ENCODE assay signal across 12 mouse cellular contexts in the genomic region with DNA sequence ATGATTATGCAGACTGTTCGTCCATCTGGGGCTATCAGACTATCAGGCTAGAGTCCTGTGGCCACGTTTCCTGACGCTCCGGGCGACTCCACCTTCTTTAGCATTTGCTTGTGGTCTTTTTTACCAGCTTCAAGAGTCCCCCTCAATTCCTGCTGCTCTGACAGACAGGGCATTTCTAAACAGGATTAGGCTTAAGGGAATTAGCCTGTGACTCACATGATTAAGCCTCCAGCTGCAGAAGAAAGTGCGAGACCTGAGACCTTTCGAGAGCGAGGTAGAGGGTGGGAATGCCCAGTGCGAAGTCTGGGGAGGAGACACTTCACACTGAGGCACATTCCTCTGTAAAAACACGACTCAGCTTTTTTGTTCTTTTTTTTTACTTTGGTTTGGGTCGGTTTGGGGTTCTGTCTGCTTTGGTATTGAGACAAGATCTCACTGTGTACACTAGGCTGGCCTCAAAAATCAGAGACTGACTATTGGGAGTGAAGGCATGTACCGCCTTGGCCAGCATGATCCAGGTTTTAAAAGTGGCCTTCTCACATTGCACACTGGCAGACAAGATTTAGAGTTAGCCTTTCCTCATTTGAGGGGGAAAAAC. TPM values are rescaled to one million over a fixed set of nuclear protein-coding genes. Genes with fewer than 3 reads are reported as not detected.
DNase-seq lines count a peak whose midpoint lies in the region; ATAC-seq and TF ChIP-seq lines count a peak whose summit lies in the region.
"Had no signal": no experiment of that assay in that cellular context is flagged by ENCODE, and none has a peak within 500 bp of the region (broad histone marks: within the 10 kb centered on the region; RNA-seq: fewer than 3 reads in every experiment).

No protein-coding gene starts in this region.

- no peak for ATAC-seq in forebrain, embryonic 14.5 days
- ATAC-seq in liver, embryonic 13.5 days (ENCODE audit: low read depth) = no peak
- no peak for ATAC-seq in liver, embryonic 11.5 days (replicated peaks; ENCODE audit: low FRiP score)
- ATAC-seq in hindbrain, postnatal 0 days = no peak
- ATAC-seq: forebrain, embryonic 13.5 days; intestine, embryonic 15.5 days had no signal

- no peaks in the 10 kb centered on the region for H3K9me3 ChIP-seq in forebrain, embryonic 10.5 days
- no peaks in the 10 kb centered on the region for H3K9me3 ChIP-seq in forebrain, embryonic 14.5 days (replicated peaks; ENCODE audit: control insufficient read depth, low read length)
- H3K9me3 ChIP-seq in liver, embryonic 13.5 days (replicated peaks) = no peaks in the 10 kb centered on the region
- H3K9me3 ChIP-seq in liver, embryonic 11.5 days (ENCODE audit: control insufficient read depth, low read length) = no peaks in the 10 kb centered on the region
- H3K9me3 ChIP-seq in hindbrain, postnatal 0 days (ENCODE audit: low read length) = no peaks in the 10 kb centered on the region
- H3K9me3 ChIP-seq: forebrain, embryonic 13.5 days; intestine, embryonic 15.5 days had no signal

- H3K4me3 ChIP-seq in forebrain, embryonic 10.5 days = no peak overlapping the region
- no peak overlapping the region for H3K4me3 ChIP-seq in forebrain, embryonic 14.5 days (ENCODE audit: low read depth, low read length)
- no peak overlapping the region for H3K4me3 ChIP-seq in liver, embryonic 13.5 days (replicated peaks)
- no peak overlapping the region for H3K4me3 ChIP-seq in liver, embryonic 11.5 days (ENCODE audit: low read depth, low read length)
- H3K4me3 ChIP-seq in hindbrain, postnatal 0 days (ENCODE audit: low read length) = no peak overlapping the region
- H3K4me3 ChIP-seq: forebrain, embryonic 13.5 days; intestine, embryonic 15.5 days had no signal

- peaks cover 46% of the 10 kb centered on the region for H3K36me3 ChIP-seq in forebrain, embryonic 10.5 days (replicated peaks)
- H3K36me3 ChIP-seq in forebrain, embryonic 14.5 days (ENCODE audit: control insufficient read depth, insufficient read depth, low read length) = peaks cover 11% of the 10 kb centered on the region; the same call in 1 of the 2 replicates
- peaks cover 97% of the 10 kb centered on the region for H3K36me3 ChIP-seq in liver, embryonic 13.5 days
- peaks cover 19% of the 10 kb centered on the region; the same call in 1 of the 2 replicates for H3K36me3 ChIP-seq in liver, embryonic 11.5 days (ENCODE audit: control insufficient read depth, insufficient read depth, low read length)
- H3K36me3 ChIP-seq in hindbrain, postnatal 0 days (ENCODE audit: insufficient read depth, low read length) = no peaks in the 10 kb centered on the region

- H3K9ac ChIP-seq in forebrain, embryonic 14.5 days (ENCODE audit: low read length) = no peak overlapping the region
- H3K9ac ChIP-seq in liver, embryonic 13.5 days = no peak overlapping the region
- no peak overlapping the region for H3K9ac ChIP-seq in liver, embryonic 11.5 days (ENCODE audit: low read depth, low read length)
- H3K9ac ChIP-seq in hindbrain, postnatal 0 days (replicated peaks; ENCODE audit: low read length) = no peak overlapping the region
- H3K9ac ChIP-seq: forebrain, embryonic 13.5 days; intestine, embryonic 15.5 days had no signal

- 14% methylated on average over 12 of the region's 12 CpGs for WGBS in forebrain, embryonic 10.5 days
- WGBS in forebrain, embryonic 14.5 days = 14% methylated on average over 12 of the region's 12 CpGs
- WGBS in liver, embryonic 13.5 days (ENCODE audit: insufficient replicate concordance) = 31% methylated on average over 12 of the region's 12 CpGs
- WGBS in liver, embryonic 11.5 days = 31% methylated on average over 12 of the region's 12 CpGs
- WGBS in hindbrain, postnatal 0 days = 51% methylated on average over 12 of the region's 12 CpGs

- no peak overlapping the region for H3K4me2 ChIP-seq in forebrain, embryonic 14.5 days (ENCODE audit: low read length)
- no peak overlapping the region for H3K4me2 ChIP-seq in liver, embryonic 13.5 days
- H3K4me2 ChIP-seq in liver, embryonic 11.5 days = no peak overlapping the region
- no peak overlapping the region for H3K4me2 ChIP-seq in hindbrain, postnatal 0 days (ENCODE audit: low read depth, low read length)
- H3K4me2 ChIP-seq: forebrain, embryonic 13.5 days; intestine, embryonic 15.5 days had no signal

- no peak for TF ChIP-seq CTCF in hindbrain, postnatal 0 days (IDR thresholded peaks at IDR 0.05; ENCODE audit: low read depth)

- H3K27ac ChIP-seq in forebrain, embryonic 10.5 days = peak overlapping the region; percentile 58; the same call in 1 of the 2 replicates
- H3K27ac ChIP-seq in forebrain, embryonic 14.5 days (ENCODE audit: low read depth, low read length) = no peak overlapping the region
- peak overlapping the region; percentile 19; the same call in 1 of the 2 replicates for H3K27ac ChIP-seq in liver, embryonic 13.5 days
- H3K27ac ChIP-seq in liver, embryonic 11.5 days (ENCODE audit: low read depth, low read length) = no peak overlapping the region
- H3K27ac ChIP-seq in hindbrain, postnatal 0 days = no peak overlapping the region
- H3K27ac ChIP-seq: forebrain, embryonic 13.5 days; intestine, embryonic 15.5 days had no signal

- DNase-seq in forebrain, embryonic 10.5 days (ENCODE audit: extremely low spot score, low spot score) = no peak
- DNase-seq in forebrain, embryonic 14.5 days (ENCODE audit: low spot score) = no peak
- no peak for DNase-seq in liver, embryonic 13.5 days
- DNase-seq in liver, embryonic 11.5 days (ENCODE audit: low spot score) = no peak
- DNase-seq in embryo, embryonic 11 days = peak; percentile 10
- peak; percentile 66 for DNase-seq in retina, adult 2 months (ENCODE audit: low read depth, low spot score)
- no peak for DNase-seq in layer of hippocampus, adult 8-10 months (ENCODE audit: low spot score in 2 of 2)
- DNase-seq in hindbrain, postnatal 0 days (ENCODE audit: low spot score) = no peak
- DNase-seq: gastrocnemius, postnatal 10 days; thymus, postnatal 36 days had no signal

- H3K4me1 ChIP-seq in forebrain, embryonic 10.5 days = peaks cover 24% of the 10 kb centered on the region
- H3K4me1 ChIP-seq in forebrain, embryonic 14.5 days (ENCODE audit: control insufficient read depth, insufficient read depth, low read length) = no peaks in the 10 kb centered on the region
- H3K4me1 ChIP-seq in liver, embryonic 13.5 days (replicated peaks) = peaks cover 59% of the 10 kb centered on the region
- peaks cover 28% of the 10 kb centered on the region for H3K4me1 ChIP-seq in liver, embryonic 11.5 days (replicated peaks; ENCODE audit: control insufficient read depth, insufficient read depth, low read length)
- no peaks in the 10 kb centered on the region for H3K4me1 ChIP-seq in hindbrain, postnatal 0 days (ENCODE audit: insufficient read depth, low read length)
- H3K4me1 ChIP-seq: intestine, embryonic 15.5 days had no signal

- no peaks in the 10 kb centered on the region for H3K27me3 ChIP-seq in forebrain, embryonic 10.5 days (ENCODE audit: poor library complexity, severe bottlenecking)
- H3K27me3 ChIP-seq in forebrain, embryonic 14.5 days (replicated peaks; ENCODE audit: control insufficient read depth, insufficient read depth, low read length) = no peaks in the 10 kb centered on the region
- H3K27me3 ChIP-seq in liver, embryonic 13.5 days = no peaks in the 10 kb centered on the region
- H3K27me3 ChIP-seq in liver, embryonic 11.5 days (replicated peaks; ENCODE audit: control insufficient read depth, insufficient read depth, low read length) = no peaks in the 10 kb centered on the region
- H3K27me3 ChIP-seq in hindbrain, postnatal 0 days (ENCODE audit: insufficient read depth, low read length) = no peaks in the 10 kb centered on the region
- H3K27me3 ChIP-seq: forebrain, embryonic 13.5 days; intestine, embryonic 15.5 days had no signal

RNA-seq across cellular contexts. Expression of gene B4galt1, which starts 37.9 kb away (rescaled TPM):
- polyA plus RNA-seq in forebrain, embryonic 10.5 days (2016; fragmentation: Nextera tagmentation; extraction: Ambion mirVana) = 20.1 TPM in 2 replicates
- 6.8 and 7.8 TPM in 2 replicates for polyA plus RNA-seq in forebrain, embryonic 14.5 days (2014; fragmentation: Nextera tagmentation; extraction: Ambion mirVana)
- polyA plus RNA-seq in liver, embryonic 13.5 days (2015; fragmentation: Nextera tagmentation; extraction: Ambion mirVana) = 29.9 and 33.8 TPM in 2 replicates
- 49.0 and 50.4 TPM in 2 replicates for polyA plus RNA-seq in liver, embryonic 11.5 days (2014; fragmentation: Nextera tagmentation; extraction: Ambion mirVana)
- total RNA-seq in layer of hippocampus, adult 8-10 months (2022) = 10 to 100 TPM in 2 of 4 experiments, 1 to 10 TPM in 2; 6.7 to 13.0 (median 9.0) TPM
- total RNA-seq in hindbrain, postnatal 0 days (2014; rRNA removed) = 14.5 and 14.8 TPM in 2 replicates
- 7.1 and 7.6 TPM in 2 replicates for polyA plus RNA-seq in hindbrain, postnatal 0 days (2015; fragmentation: Nextera tagmentation; extraction: Ambion mirVana)

RNA-seq across cellular contexts. Expression of gene Smu1, which starts 58.2 kb away (rescaled TPM):
- polyA plus RNA-seq in forebrain, embryonic 10.5 days (2016; fragmentation: Nextera tagmentation; extraction: Ambion mirVana) = 196 and 198 TPM in 2 replicates
- 169 and 177 TPM in 2 replicates for polyA plus RNA-seq in forebrain, embryonic 14.5 days (2014; fragmentation: Nextera tagmentation; extraction: Ambion mirVana)
- polyA plus RNA-seq in liver, embryonic 13.5 days (2015; fragmentation: Nextera tagmentation; extraction: Ambion mirVana) = 96.1 and 106 TPM in 2 replicates
- polyA plus RNA-seq in liver, embryonic 11.5 days (2014; fragmentation: Nextera tagmentation; extraction: Ambion mirVana) = 167 and 178 TPM in 2 replicates
- total RNA-seq in layer of hippocampus, adult 8-10 months (2022) = 10 to 100 TPM; 49.7 to 57.4 (median 54.0) TPM
- total RNA-seq in hindbrain, postnatal 0 days (2014; rRNA removed) = 56.2 and 75.1 TPM in 2 replicates
- polyA plus RNA-seq in hindbrain, postnatal 0 days (2015; fragmentation: Nextera tagmentation; extraction: Ambion mirVana) = 104 and 111 TPM in 2 replicates

Comparison
In these comparisons a context has a peak if more than half of its experiments do, and no peak if none do; other contexts are left out.
1. H3K27ac ChIP-seq: peak in forebrain, embryonic 10.5 days (single experiment) and liver, embryonic 13.5 days (single experiment); none in forebrain, embryonic 14.5 days (single experiment), liver, embryonic 11.5 days (single experiment) and hindbrain, postnatal 0 days (single experiment).
2. DNase-seq: peak in embryo, embryonic 11 days (single experiment) and retina, adult 2 months (single experiment); none in forebrain, embryonic 10.5 days (single experiment), forebrain, embryonic 14.5 days (single experiment), liver, embryonic 13.5 days (single experiment), liver, embryonic 11.5 days (single experiment), layer of hippocampus, adult 8-10 months (0 of 2) and hindbrain, postnatal 0 days (single experiment).